Mouse (Mus musculus): ENCODE results near the gene Cd274. TPM values are rescaled to one million over a fixed set of nuclear protein-coding genes. Genes with fewer than 3 reads are reported as not detected.

Cd274 gene
- total RNA-seq, 1 experiment from 2014 or later, result 42.1 TPM

DNA sequence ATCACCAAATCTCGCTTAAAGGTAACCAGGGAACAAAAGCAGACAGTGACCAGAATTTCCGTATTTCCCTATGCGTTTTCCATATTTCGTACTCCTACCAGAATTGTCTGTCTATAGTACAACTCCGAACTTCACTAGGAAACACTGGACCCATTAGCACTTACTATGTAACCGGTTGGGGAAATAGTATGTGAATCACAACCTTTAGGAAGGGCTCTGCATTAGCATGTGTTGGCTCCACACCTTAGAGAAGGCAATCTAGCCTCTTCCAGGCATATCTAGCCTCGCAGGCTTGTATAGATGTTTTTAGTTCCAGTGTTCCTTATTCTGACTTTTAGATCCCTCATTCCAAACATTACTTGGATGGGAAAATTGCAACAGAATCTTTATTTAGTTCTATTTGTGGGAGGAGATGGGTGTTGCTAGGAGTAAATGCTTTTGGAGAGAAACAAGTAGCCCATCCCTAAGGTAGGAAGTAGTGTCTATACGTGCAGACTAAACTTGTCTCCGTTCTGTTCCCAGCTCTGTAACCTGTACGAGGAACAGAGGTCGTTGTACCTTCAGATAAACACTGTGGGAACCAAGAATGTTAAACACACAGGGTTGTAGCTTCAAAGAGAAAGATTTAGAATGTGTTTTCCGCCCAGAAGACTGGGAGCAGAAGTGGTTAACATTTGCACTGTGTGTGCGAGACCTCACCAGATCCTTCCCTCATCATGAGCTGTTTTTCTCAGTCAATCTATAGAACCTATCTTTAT lies 4.9 kb upstream of the Cd274 start:
- ATAC-seq (ENCODE audit: extremely low read depth, insufficient number of reproducible peaks, low FRiP score, poor library complexity, severe bottlenecking), result no peak

DNA sequence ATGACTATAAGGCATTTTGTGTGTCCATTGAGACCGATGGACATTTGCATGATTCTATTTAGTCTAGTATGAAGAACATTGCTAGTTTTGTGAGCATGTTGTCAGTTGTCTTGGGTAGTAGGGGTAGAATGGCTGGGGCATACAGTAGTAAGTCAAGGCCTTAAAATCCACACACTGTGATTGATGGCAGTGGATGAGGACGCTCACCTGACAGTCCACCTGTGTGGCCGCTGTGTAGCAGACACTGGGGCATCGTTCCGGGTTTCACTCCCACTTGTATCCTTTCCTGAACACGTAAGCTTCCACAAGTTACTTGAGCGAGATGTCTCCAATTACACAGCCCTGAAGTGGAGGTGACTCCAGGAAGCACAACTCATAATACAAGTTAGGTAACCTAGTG lies 3.7 kb upstream of the Cd274 start:
- no peak for ATAC-seq (ENCODE audit: extremely low read depth, insufficient number of reproducible peaks, low FRiP score, poor library complexity, severe bottlenecking)

DNA sequence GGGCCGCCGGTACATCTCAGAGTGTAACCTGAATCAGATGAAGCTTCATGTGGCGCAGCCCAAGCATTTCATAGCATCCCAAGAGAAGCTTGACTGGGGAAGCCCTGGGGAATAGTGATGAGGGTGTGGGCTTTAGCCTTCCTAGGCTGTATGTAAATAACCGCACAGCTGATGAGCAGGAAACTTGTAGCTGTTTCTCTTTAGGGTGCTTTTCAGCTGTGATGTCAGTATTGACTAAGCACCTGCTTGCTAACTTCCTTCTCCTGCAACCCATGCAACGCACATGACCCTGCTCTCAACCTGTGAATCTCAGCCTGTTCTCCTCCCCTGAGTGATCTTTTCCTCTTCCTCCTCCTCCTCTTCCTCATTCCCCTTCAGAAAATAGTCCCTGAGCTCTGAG lies 3.2 kb upstream of the Cd274 start:
- peak; percentile 55 for ATAC-seq (ENCODE audit: extremely low read depth, insufficient number of reproducible peaks, low FRiP score, poor library complexity, severe bottlenecking)

DNA sequence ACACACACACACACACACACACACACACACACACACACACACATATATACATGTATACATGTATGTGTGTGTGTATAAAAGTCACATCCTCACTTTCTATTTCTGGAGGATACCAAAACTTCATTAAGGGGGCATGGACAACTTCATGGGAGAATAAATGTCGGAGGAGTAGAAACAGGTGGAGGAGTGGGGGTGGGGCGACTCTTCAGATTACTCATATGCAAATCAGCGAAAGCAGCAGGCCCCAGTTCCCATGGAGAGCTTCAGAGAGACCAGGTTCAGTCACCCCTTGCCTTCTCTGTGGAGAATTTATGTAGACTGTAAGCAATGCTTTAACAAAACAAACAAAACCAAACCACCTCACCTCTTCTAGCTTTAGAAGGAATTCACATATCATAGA lies 2.1 kb upstream of the Cd274 start:
- no peak for ATAC-seq (ENCODE audit: extremely low read depth, insufficient number of reproducible peaks, low FRiP score, poor library complexity, severe bottlenecking)

GRCm38 (mm10) chr19:29366226-29366968 lies 858 bp upstream of the Cd274 start:
- ATAC-seq (ENCODE audit: extremely low read depth, insufficient number of reproducible peaks, low FRiP score, poor library complexity, severe bottlenecking), result no peak

DNA sequence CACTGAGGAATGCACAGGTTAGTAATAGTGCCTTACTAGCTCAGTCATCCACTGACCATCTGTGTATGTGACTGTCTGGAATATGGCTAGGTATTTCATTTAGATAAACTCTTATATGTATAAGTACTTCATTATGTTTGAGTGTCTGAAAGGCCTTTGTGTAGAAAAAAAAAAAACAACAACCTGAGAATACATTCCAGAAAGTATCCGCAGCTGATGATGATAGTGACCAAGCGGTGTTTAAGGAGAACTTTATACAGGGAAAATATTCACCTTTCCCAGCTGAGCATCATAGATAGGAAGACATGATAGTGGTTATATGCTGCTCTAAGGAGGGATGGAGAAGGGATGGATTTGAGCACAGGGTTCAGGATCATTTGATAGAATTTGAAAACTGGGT lies 786 bp downstream of the Cd274 start:
- ATAC-seq (ENCODE audit: extremely low read depth, insufficient number of reproducible peaks, low FRiP score, poor library complexity, severe bottlenecking), result no peak

DNA sequence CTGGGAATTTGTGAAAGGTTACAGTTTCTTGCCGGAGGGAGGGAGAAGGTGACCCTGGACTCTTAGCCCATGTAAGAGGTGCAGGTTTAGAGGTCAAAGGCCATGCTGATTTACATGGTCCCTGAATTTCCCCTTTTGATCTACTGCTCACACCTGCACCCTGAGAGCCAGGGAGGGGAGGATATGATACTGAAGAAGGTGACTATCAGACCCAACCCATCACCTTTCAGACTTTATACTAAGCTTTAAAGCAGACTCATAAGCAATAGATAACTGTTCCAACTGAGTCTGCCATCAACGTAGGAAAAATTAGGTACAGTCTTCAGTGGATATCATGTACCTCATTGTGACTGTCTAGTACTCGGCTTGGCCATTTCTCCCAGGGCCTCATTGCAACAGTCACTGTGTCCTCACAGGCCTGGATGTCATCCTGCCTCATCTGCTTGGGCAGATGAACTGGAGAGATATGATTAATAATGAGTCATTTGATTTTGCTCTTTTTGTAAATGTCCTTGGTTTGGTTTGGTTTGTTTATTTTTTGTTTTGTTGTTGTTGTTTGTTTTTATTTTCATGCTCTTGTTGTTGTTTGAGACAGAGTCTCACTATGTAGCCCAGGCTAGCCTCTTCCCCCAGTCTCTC lies 1.5 kb downstream of the Cd274 start:
- no peak for ATAC-seq (ENCODE audit: extremely low read depth, insufficient number of reproducible peaks, low FRiP score, poor library complexity, severe bottlenecking)

DNA sequence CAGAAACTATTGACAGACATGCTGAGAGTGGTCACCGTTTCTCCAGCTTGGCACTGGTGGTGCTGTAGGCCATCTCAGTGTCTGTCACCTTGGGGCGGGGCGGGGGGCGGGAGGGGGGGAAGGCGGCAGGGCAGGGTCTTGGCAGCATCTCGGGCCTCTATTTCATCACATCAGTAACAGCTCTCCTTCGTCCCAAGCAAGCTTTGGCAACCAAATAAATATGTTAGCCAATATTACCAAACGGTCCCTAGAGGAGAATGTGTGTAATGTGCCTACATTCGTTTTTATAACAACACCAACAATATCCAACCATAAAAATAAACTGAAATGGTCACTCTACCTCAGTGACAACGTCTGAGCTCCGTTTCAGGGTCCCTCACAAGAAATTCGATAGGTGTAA lies 2.9 kb downstream of the Cd274 start:
- no peak for ATAC-seq (ENCODE audit: extremely low read depth, insufficient number of reproducible peaks, low FRiP score, poor library complexity, severe bottlenecking)

DNA sequence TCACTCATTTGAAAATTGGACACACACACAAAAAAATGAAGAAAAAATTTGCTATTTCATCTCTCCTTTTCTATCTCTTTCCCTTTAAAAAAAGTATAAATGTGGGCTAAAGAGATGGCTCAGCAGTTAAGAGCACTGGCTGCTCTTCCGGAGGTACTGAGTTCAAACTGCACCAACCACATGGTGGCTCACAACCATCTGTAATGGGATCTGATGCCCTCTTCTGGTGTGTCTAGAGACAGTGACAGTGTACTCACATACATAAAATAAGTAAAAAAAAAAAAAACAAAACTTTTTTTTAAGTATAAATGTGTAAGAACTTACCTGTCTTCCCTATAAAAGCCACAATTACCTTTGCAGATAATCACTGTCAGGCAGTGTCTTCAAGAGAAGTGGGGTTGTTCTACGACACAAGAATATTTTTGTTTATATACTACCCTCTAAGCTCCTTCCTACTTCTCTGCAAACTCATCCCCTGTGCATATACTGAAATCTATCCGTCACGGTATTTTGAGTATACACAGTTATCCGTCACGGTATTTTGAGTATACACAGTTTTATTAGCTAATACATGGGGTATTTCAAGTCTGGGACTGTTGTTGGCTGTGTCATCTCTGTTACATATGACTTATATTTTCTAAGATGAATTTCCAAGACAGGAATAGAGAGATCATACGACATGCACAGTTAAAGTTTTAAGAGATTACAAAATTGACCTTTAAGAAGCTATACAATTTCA lies 3.5 kb downstream of the Cd274 start:
- ATAC-seq (ENCODE audit: extremely low read depth, insufficient number of reproducible peaks, low FRiP score, poor library complexity, severe bottlenecking), result no peak

- ATAC-seq (ENCODE audit: extremely low read depth, insufficient number of reproducible peaks, low FRiP score, poor library complexity, severe bottlenecking), result no peak
Measured at GRCm38 (mm10) chr19:29371284-29372081, 4.2 kb downstream of the Cd274 start.

GRCm38 (mm10) chr19:29372138-29372537 lies 4.9 kb downstream of the Cd274 start:
- no peak for ATAC-seq (ENCODE audit: extremely low read depth, insufficient number of reproducible peaks, low FRiP score, poor library complexity, severe bottlenecking)

DNA sequence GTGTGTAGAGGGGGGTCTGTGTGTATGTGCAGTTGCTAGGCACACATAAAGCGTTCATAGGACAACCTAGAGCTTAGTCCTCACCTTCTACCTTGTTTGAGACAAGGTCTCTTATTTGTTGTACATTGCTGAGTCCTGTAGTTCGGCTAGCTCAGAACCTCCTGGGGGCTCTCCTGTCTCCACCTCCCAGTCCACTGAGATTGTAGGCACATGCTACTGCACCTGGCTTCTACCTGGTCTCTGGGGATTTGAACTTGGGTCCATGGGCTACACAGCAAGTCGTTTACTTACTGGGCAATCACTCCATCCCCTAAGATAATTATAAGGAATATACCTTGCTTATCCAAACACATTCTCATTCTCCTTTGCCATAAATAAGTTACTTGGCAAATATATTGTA lies 5.4 kb downstream of the Cd274 start:
- no peak for ATAC-seq (ENCODE audit: extremely low read depth, insufficient number of reproducible peaks, low FRiP score, poor library complexity, severe bottlenecking)

DNA sequence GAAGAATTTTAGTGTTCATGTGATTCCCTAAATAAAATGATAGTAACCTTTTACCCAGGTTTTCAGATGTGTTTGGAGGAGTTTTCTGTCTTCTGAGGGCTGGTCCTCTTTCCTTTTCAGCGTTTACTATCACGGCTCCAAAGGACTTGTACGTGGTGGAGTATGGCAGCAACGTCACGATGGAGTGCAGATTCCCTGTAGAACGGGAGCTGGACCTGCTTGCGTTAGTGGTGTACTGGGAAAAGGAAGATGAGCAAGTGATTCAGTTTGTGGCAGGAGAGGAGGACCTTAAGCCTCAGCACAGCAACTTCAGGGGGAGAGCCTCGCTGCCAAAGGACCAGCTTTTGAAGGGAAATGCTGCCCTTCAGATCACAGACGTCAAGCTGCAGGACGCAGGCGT lies 6.2 kb downstream of the Cd274 start:
- ATAC-seq (ENCODE audit: extremely low read depth, insufficient number of reproducible peaks, low FRiP score, poor library complexity, severe bottlenecking), result no peak

DNA sequence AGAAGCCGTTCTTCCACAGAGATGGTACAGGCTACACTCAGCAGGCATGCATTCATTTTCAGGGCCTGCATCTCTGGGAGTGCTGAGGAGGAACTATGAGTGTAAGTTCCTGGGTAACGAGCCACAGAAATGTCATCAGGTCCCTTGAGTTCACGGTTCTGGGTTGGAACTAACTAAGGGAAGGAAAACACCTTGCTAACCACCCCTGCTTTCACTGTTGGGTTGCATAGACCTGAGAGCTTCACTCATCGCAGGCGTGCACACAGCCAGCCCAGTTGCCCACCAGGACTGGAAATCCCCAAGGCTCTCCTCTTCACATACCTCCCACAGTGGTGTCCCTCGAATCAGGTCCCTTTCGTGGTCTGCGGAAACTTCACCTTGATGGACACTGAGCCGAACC lies 7.7 kb downstream of the Cd274 start:
- no peak for ATAC-seq (ENCODE audit: extremely low read depth, insufficient number of reproducible peaks, low FRiP score, poor library complexity, severe bottlenecking)

- ATAC-seq (ENCODE audit: extremely low read depth, insufficient number of reproducible peaks, low FRiP score, poor library complexity, severe bottlenecking), result no peak
Measured at GRCm38 (mm10) chr19:29376382-29376781, 9.1 kb downstream of the Cd274 start.

DNA sequence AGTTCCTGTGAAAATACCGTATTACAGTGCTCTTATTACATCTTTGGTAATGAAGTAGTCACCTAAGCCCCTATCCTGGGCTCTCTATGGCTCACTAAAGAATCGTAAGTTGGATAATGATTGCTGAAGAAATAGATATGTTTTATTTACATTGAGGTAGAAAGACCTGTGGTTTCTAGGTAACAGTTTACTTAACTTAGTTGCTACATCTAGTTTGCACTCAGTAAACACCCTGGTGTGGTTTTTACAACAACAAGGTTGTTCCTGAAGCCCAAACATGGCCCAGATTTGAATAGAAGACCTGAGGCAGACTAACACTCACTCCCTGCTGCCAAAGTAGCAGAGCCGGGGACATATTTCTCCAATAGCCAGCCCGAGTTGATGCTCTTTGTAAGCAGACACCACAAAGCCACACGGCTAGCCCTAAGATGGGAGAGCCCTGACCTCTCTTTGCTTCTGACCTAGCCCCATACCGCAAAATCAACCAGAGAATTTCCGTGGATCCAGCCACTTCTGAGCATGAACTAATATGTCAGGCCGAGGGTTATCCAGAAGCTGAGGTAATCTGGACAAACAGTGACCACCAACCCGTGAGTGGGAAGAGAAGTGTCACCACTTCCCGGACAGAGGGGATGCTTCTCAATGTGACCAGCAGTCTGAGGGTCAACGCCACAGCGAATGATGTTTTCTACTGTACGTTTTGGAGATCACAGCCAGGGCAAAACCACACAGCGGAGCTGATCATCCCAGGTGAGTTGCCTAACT lies 12.8 kb downstream of the Cd274 start:
- no peak for ATAC-seq (ENCODE audit: extremely low read depth, insufficient number of reproducible peaks, low FRiP score, poor library complexity, severe bottlenecking)

- ATAC-seq (ENCODE audit: extremely low read depth, insufficient number of reproducible peaks, low FRiP score, poor library complexity, severe bottlenecking), result no peak
Measured at GRCm38 (mm10) chr19:29383368-29383767, 16.1 kb downstream of the Cd274 start.

DNA sequence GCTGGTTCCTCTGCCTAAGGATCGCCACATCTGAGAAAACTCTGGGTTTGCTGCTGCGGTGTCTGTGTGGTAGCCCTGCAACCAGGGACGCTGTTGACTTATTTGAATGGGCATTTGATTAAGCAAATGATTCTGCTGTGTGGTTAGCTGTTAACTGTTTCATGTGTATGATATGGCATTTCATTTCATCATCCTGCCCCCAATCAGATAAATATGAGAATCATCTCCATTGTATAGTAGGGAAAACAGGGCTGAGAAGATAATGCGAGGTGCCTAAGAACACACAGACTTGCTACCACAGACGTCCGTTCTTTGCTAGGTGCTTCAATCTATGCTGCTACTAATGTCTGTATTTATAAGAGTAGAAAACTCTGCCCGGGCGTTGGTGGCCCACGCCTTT lies 17.2 kb downstream of the Cd274 start:
- no peak for ATAC-seq (ENCODE audit: extremely low read depth, insufficient number of reproducible peaks, low FRiP score, poor library complexity, severe bottlenecking)
